Mouse (Mus musculus) thymus, postnatal 10 days (tissue): ENCODE data around the gene Hes2.

Source experiments
- DNase-seq, 2 experiments: peaks; one replicate each; pipeline ENCODE4 v3.0.0; 2021; ENCODE audit warnings: low spot score in 2 of 2

Gene Hes2

GRCm38 (mm10) chr4:152131809-152132771, 26.6 kb upstream of the Hes2 start:
- DNase-seq = no peak

DNA sequence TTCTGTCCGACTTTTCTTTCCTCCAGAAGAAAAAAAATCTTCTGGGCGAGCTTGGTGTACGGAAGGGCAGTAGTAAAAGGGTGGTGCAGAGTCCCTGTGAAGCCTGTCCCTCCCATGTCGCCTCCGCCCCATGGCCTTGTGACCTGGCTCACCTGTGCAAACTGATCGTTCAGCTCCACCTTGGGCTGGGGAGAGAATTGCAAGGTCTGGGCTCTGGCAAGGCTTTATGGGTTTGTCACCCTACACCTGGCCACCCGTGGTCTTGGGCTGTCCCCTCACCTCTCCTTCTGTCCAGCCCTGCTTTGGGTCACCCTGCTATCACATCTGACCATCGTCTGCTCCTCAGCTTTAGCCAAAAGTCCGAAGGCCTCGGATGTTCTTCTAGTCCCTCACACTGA, 25.9 kb upstream of the Hes2 start:
- no peak for DNase-seq

DNA sequence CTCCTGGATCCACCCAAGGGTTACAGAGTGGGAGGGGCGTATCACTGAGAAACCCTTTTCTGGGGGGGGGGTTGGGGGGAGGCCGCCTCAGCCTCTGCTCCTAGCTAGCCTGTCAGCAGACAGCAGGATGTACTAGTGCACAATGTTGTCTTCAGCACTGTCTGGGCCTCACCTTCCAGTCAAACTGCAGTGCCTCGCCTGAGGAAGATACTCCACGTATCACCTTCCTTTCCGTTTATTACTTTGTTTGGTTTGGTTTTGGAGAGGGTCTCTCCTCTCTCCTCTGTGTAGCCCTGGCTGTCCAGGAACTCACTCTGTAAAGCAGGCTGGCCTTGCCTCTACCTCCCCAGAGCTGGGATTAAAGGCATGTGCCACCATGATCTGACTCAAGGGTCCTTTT, 25.5 kb upstream of the Hes2 start:
- DNase-seq = no peak

DNA sequence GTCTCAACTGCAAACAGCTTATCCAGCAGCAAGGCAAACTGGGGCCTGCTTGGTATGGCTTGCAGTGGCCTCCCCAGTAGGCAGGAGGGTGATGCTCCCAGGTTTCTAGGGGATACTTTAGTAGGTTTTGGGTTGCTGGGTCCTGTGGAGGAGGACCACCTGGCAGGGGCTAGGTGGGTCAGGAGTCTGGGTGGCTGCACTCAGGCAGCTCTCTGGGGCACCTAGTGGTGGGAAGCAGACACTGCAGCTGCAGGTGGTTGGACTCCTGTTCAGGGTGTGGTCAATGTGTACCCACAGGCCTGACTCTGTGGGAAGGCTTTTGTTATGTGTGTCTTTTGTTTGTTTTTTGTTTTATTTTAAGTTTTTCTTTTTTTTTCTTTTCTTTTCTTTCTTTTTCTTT, 24.2 kb upstream of the Hes2 start:
- DNase-seq = peak; percentile 56 to 75

- DNase-seq = no peak
Observed at GRCm38 (mm10) chr4:152135363-152135762, 23.3 kb upstream of the Hes2 start.

DNA sequence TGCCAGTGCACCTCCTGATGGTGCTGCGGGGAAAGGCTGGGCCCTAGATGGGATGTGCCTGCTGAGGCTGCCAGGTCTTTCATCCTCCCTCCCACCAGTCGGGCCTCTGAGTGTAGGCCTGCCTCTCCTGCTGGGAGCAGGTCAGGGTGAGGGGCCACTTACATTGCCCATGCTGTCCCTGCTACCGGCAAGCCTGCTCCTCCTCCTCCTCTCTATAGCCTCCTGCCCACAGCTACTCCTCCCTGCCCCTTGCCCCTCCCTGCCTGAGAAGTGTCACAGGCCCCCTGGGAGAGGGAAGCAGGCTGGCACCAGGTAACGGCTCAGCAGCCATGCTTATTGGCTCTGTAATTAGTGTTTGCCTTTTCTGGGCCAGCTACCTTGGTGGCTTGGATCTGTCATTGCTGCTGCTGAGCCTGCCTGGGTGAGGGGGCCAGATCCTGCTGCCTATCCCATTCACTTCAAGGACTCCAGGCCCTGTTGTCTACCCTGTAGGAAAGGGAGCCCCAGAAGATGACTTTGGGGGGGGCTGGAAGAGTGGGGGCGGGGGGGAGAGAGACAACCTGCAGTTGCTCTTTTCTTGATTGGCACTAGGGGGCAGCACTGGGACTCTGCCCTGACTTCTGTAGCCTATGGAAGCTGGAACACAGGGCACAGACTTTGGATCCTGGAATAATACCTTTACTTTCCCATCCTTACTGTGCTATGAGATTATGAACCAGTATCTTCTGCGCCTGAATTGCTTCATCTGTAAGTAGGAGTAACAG, 22.4 kb upstream of the Hes2 start:
- DNase-seq = peak in 1 of 2 experiments; percentile 42

DNA sequence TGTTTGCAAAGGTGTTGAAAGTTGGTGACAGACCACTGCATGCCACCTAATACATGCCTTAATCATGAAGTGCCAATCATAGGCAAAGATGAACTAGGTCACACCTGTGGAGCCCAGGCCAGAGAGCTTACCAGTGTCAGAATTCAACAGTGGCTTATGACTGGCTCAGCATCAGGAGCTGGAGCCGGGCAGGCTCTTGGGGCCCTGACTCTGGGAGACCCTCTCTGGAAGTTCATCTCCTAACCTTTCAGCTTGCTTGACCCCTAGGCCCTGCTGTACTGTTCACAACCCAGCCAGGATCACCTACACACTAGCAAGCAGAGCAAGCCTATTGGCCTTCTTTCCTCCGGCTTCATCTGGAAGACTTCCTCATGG, 21.8 kb upstream of the Hes2 start:
- no peak for DNase-seq

GRCm38 (mm10) chr4:152138497-152139260, 20.0 kb upstream of the Hes2 start:
- DNase-seq = peak; percentile 62 to 71

DNA sequence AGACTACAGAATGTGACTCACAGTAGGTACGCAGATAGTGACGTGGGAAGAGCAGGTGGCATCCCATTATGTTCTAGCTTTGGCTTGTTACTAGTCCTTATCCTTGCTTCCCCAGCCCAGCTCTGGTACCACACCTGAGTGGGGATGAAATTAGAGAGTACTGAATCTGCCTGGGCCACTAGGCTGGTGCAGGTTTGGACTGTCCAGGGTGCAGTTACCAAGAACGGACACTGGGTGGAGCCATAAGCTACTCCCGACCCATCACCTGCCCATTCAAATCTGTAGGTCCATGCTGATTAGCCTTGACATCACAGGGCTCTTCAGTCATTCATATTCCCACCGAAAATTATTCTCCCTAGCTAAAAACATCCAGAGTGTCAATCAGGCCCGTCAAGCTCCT, 18.2 kb upstream of the Hes2 start:
- peak in 1 of 2 experiments; percentile 58 for DNase-seq

DNA sequence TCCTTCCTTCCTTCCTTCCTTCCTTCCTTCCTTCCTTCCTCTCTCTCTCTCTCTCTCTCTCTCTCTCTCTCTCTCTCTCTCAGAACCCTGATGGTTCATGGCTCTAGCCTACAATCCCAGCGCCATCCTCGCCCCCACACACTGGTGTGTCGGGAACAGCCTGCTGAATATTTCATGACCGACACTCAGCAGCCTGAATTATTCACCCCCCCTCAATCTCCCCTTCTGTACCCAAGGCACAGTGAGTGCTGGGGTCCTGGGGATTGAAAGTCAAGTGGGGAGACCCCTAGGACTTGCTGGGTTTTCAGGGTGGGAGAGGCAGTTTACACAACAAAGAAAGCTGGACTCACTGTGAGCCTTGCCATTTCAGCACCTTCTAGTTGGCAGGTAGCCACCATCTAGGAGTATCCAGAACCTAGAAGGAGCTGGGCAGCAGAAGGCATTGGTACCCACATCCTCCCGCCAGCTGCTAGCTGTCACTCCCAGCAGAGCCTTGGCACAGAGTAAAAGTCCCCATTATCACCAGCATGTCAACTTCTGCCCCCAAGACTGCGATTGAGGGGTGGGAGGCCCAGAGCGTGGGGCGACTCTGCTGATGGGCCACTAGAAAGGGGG, 17.0 kb upstream of the Hes2 start:
- DNase-seq = no peak

DNA sequence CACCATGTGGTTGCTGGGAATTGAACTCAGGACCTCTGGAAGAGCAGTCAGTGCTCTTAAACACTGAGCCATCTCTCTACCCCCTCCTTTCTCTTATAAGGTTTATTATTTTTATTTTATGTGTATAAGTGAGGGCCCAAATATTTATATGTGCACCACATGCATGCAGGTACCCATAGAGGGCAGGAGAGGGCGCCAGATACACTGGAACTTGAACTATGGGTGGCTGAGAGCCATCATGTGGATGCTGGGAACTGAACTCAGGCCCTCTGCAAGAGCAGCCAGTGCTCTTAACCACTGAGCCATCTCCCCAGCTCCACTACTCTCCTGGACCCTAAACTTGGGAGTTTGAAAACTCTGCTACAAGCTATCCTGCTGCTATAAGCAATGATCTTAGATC, 15.0 kb upstream of the Hes2 start:
- no peak for DNase-seq

DNA sequence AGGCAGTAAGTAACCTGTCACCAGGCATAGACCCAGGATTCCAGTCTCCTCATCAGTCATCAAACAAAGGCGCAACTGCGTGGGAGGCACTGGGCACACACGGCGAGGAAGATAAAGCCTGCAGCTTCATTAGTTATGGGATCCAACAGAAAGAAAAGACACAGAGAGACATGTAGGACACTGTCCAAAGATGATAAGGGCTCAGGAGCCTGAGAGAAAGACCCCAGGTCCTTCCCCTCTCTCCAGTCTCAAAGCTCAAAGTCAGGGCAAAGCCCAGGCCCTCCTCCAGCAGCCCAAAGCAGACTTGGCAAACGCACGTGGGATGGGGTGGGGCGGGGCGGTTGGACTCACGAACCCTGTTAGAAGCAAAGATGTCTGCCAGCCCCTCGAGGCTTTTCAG, 13.2 kb upstream of the Hes2 start:
- no peak for DNase-seq

DNA sequence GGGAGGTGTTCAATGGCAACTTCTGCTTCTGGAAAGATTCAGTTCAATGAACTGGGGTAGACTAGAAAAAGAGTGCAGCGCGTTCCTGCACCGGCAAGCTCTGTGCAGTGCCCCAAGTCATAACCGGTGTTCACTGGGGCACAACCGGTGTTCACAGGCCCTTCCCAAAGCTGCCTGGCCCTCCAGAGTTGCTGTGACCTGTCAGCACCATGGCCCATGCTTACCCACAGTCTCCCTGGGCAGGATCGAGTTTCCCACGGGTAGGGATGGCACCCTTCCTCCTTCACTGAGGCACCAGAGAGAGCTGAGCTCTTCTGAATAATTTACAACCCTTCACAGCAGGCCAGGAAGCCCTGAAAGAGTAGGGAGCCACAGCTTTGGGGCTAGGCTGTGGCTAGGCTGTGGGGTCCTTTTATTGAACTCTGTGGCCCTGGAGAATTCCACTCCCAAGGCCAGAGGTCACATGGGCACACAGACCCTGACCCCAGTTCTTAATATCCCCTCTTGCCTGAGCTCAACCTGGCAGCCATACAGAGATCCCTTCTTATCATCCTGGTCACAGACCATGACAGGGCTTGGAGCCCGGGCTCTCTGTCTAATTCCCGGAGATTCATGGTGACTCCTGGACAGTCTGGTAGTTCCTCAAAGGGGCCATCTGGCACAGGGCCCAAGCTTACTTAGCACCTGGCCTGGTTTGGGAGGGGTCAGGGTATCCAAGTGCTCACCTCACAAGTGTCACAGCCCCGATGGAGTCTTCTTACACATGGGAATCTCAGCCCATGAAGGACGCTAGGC, 12.4 kb upstream of the Hes2 start:
- DNase-seq = no peak

GRCm38 (mm10) chr4:152150546-152150945, 8.1 kb upstream of the Hes2 start:
- DNase-seq = no peak

- DNase-seq = no peak
Observed at GRCm38 (mm10) chr4:152151451-152151965, 7.2 kb upstream of the Hes2 start.

GRCm38 (mm10) chr4:152151966-152152544, 6.6 kb upstream of the Hes2 start, which contains the start of gene Espn:
Espn (minus strand) TSS chr4:152152371.
- peak; percentile 38 to 64 for DNase-seq

GRCm38 (mm10) chr4:152153771-152154177, 4.9 kb upstream of the Hes2 start:
- DNase-seq = peak; percentile 89 to 97

DNA sequence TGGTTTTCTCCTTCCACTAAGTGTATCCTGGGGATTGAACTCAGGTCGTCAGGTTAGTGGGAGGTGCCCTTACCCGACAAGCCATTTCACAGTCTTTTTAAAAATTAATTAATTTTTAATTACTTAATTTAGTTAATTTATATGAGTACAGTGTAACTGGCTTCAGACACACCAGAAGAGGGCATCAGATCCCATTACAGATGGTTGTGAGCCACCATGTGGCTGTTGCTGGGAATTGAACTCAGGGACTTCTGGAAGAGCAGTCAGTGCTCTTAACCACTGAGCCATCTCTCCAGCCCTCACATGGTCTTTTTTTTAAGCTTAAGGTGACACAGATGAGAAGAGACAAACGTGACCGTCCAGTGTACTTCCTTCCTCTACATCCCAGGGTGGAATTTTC, 3.6 kb upstream of the Hes2 start:
- DNase-seq = no peak

DNA sequence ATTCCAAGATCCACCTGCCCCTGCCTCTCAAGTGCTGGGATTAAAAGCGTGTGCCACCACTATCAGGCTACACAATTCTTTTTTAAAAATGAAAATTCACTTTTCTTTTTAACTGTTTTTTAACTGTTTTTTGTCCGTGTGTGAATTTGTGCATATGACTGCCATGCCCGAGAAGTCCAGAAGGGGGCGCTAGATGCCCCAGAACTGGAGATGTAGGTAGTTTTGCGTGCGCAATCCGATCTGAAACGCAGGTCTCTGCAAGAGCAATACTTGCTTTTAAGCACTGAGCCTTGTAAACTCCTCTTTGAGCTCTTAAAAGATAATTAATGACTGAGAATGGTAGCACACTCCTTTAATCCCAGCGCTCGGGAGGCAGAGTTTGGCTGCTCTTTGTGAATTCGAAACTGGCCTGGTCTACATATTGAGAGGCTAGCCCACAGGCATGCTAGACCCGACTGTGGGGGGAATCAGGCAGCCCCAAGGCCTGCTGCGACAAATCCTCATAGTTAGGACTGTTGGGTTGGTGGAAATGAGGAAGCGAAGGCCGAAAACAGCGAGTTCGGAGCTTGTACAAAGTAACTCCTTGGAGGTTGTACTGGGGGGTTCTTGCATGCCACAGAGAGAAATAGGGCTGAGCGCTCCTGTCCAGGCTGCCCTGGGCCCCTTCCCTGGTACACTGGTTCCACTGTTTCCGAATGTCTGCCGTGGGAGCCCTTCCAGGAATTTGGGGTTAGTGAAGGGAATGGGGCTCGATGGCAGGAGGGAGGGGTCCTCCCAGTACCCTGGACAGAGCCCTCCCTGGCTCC, 685 bp upstream of the Hes2 start:
- DNase-seq = peak in 1 of 2 experiments; percentile 59
